Mouse (Mus musculus) C2C12 (cell line): ENCODE measurements around the gene Zfr.

Experiments
- CEBPB ChIP-seq: IDR thresholded peaks from one replicate; pipeline ENCODE4 v1.6.1; 2011; ENCODE audit warnings: low read depth, mild to moderate bottlenecking, control low read depth, moderate library complexity
- CTCF ChIP-seq: IDR thresholded peaks from one replicate; pipeline ENCODE4 v1.5.1; 2011; ENCODE audit not compliant: control insufficient read depth, insufficient read depth, insufficient read length
- USF1 ChIP-seq: IDR thresholded peaks from one replicate; pipeline ENCODE4 v1.6.1; 2011; ENCODE audit warnings: low read depth, mild to moderate bottlenecking, control low read depth, moderate library complexity

DNA sequence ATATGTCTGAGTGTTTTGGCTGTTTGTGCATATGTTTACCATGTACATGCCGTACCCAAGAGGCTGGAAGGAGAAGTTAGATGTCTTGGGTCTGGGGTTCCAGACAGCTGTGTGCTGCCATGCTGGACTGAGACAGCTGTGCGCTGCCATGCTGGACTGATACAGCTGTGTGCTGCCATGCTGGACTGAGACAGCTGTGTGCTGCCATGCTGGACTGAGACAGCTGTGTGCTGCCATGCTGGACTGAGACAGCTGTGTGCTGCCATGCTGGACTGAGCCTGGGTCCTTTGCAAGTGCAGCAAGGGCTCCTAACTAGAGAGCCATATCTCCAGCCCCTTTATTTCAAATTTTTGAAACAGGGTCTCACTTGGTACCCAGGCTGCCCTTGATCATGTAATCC, 106.6 kb downstream of the Zfr start:
- TF ChIP-seq CTCF (no peak), USF1 (no peak), CEBPB (no peak)
